Mouse (Mus musculus) ES-E14 (cell line): Measurements from ENCODE around the gene Olfr12.

Experiments used
- CHD2 ChIP-seq: IDR thresholded peaks from 2 replicates; pipeline ENCODE4 v1.6.1; 2014; ENCODE audit warnings: mild to moderate bottlenecking, low read depth, low read length, inconsistent platforms
- HCFC1 ChIP-seq: IDR thresholded peaks from 2 replicates; pipeline ENCODE4 v1.6.1; 2012; ENCODE audit warnings: low read length, inconsistent platforms, borderline replicate concordance; ENCODE audit not compliant: insufficient read depth
- ZC3H11A ChIP-seq: IDR thresholded peaks from 2 replicates; pipeline ENCODE4 v1.6.1; 2012; ENCODE audit warnings: low read depth, mild to moderate bottlenecking, inconsistent platforms, low read length, borderline replicate concordance
- ZNF384 ChIP-seq: IDR thresholded peaks from 2 replicates; pipeline ENCODE4 v1.6.1; 2012; ENCODE audit warnings: low read depth, low read length, inconsistent platforms

DNA sequence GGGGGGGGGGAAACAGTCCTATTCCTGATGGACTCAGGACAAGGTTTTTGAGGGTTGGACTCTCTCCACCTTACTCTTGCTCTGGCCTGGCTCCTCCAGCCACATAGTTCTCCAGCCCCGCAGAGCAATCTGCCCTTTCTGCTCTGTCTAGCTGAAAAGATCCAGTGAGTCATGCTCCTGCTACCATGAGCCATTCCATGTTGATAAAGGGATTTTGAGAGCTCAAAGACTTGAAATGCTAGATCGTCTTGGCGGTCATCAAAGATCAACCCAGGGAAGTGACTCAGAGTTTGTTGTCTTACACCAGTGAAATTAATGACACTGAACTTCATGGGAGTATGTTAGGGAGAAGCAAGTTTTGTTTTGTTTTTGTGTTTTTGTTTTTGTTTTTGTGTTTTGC, 51.8 kb downstream of the Olfr12 start:
- TF ChIP-seq CHD2 (no peak), ZC3H11A (no peak), ZNF384 (no peak), HCFC1 (no peak)
